Mouse (Mus musculus) limb, embryonic 11.5 days (tissue): ENCODE data around the gene Atg4a-ps. TPM values are rescaled to one million over a fixed set of nuclear protein-coding genes. Genes with fewer than 3 reads are reported as not detected.
"Not testable (repeated sequence)": the region's sequence is repeated elsewhere in the genome, so short reads cannot be mapped to it uniquely, and the experiment has no call there.

Source experiments
- ATAC-seq: fragments of 200-750 bp; cut with Nextera tagmentation; 2 replicates; pipeline ENCODE4 v1.8.0; 2017; ENCODE audit warnings: low read depth; ENCODE audit not compliant: insufficient number of reproducible peaks, low FRiP score, low TSS enrichment
- DNase-seq: peaks from one replicate; pipeline ENCODE4 v3.0.0-alpha.2; 2015; ENCODE audit warnings: low spot score
- H3K27ac ChIP-seq: fragments of 300-500 bp; sonication (generic); replicated peaks from 2 replicates; pipeline ENCODE4 v1.5.1; 2014; ENCODE audit warnings: low read depth, mild to moderate bottlenecking, low read length
- H3K27me3 ChIP-seq: fragments of 300-500 bp; sonication (generic); 2 replicates; pipeline ENCODE4 v1.6.1; 2014; ENCODE audit warnings: mild to moderate bottlenecking, low read length, mixed read lengths; ENCODE audit not compliant: control insufficient read depth, insufficient read depth
- H3K36me3 ChIP-seq: fragments of 300-500 bp; sonication (generic); 2 replicates; pipeline ENCODE4 v1.6.1; 2014; ENCODE audit warnings: mild to moderate bottlenecking, low read length, moderate library complexity, mixed read lengths; ENCODE audit not compliant: control insufficient read depth, insufficient read depth
- H3K4me1 ChIP-seq: fragments of 300-500 bp; sonication (generic); 2 replicates; pipeline ENCODE4 v1.6.1; 2014; ENCODE audit warnings: low read length, mixed read lengths; ENCODE audit not compliant: control insufficient read depth, insufficient read depth
- H3K4me2 ChIP-seq: fragments of 300-500 bp; sonication (generic); 2 replicates; pipeline ENCODE4 v1.6.1; 2014; ENCODE audit warnings: low read depth, mild to moderate bottlenecking, moderate library complexity; ENCODE audit not compliant: severe bottlenecking
- H3K4me3 ChIP-seq: fragments of 300-500 bp; sonication (generic); 2 replicates; pipeline ENCODE4 v1.5.1; 2014; ENCODE audit warnings: low read depth, low read length
- H3K9ac ChIP-seq: fragments of 300-500 bp; sonication (generic); 2 replicates; pipeline ENCODE4 v1.6.1; 2014; ENCODE audit warnings: mild to moderate bottlenecking, low read length
- H3K9me3 ChIP-seq: fragments of 300-500 bp; sonication (generic); 2 replicates; pipeline ENCODE4 v1.6.1; 2016; ENCODE audit warnings: low read length; ENCODE audit not compliant: control insufficient read depth
- WGBS: fragments of 180-500 bp; shearing (Covaris S2); extraction: QIAGEN DNeasy Blood & Tissue Kit; methylation state at CpG from one replicate; pipeline ENCODE4 v1.1.7; 2014; 5-methylcytosine and 5-hydroxymethylcytosine counted together
- polyA plus RNA-seq: library from polyadenylated mRNA; unstranded; fragments of >200 nt; fragmentation: Nextera tagmentation; extraction: Ambion mirVana; gene quantifications from 2 replicates; pipeline ENCODE4 v1.2.1, GENCODE M21; 2014

Gene Atg4a-ps
- 0.08 TPM in 1 of 2 replicates, not detected in the other for polyA plus RNA-seq

DNA sequence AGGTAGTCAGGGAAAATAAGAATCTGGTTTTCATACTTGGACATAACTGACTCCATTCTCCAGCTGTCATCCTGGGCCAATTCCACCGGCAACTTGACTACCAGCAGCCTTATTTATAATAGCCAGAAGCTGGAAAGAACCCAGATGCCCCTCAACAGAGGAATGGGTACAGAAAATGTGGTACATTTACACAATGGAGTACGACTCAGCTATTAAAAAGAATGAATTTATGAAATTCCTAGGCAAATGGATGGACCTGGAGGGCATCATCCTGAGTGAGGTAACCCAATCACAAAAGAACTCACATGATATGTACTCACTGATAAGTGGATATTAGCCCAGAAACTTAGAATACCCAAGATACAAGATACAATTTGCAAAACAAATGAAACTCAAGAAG lies at the start of gene Atg4a-ps:
Atg4a-ps (minus strand) TSS at position 101 of the 400 bp plus-strand sequence.
- 95% methylated on average over 2 of the region's 2 CpGs for WGBS

DNA sequence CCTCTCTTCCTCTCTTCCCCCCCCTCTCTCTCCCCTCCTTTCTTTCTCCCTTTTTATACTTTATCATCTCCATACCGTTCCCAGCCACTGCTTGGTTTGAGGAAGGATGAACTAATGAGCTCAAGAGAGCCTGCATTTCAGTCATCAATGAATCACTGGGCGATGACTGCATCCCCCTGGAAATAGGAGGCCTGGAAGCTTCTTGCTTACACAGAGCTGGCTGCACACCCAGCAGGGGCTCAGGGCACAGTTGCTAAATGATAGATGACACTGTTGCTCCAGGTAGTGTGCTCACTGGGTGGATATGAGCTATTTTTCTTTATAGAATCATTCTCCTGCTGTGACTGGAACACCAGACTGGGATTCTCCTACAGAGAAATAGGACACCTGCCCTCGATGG lies 49.7 kb upstream of the Atg4a-ps start:
- H3K27ac ChIP-seq = no peak overlapping the region
- no peaks in the 10 kb centered on the region for H3K4me1 ChIP-seq
- H3K9me3 ChIP-seq = no peaks in the 10 kb centered on the region
- 65% methylated on average over 3 of the region's 3 CpGs for WGBS
- H3K27me3 ChIP-seq = no peaks in the 10 kb centered on the region
- H3K4me3 ChIP-seq = no peak overlapping the region
- H3K9ac ChIP-seq = no peak overlapping the region
- H3K36me3 ChIP-seq = no peaks in the 10 kb centered on the region
- DNase-seq = no peak
- no peak overlapping the region for H3K4me2 ChIP-seq
- ATAC-seq = no peak

More for the DNA sequence above, at the start of gene Atg4a-ps:
- H3K36me3 ChIP-seq, H3K4me2 ChIP-seq, DNase-seq, ATAC-seq, H3K4me3 ChIP-seq, H3K4me1 ChIP-seq, H3K27ac ChIP-seq, H3K9ac ChIP-seq, H3K9me3 ChIP-seq, H3K27me3 ChIP-seq: not testable (repeated sequence)

- Histone ChIP-seq H3K4me1 (no peaks in the 10 kb centered on the region), H3K27me3 (no peaks in the 10 kb centered on the region), H3K9me3 (no peaks in the 10 kb centered on the region), H3K4me3 (no peak overlapping the region), H3K27ac (no peak overlapping the region), H3K9ac (no peak overlapping the region), H3K4me2 (no peak overlapping the region), H3K36me3 (no peaks in the 10 kb centered on the region)
- DNase-seq (no peak), ATAC-seq (no peak)
- WGBS = 82% methylated on average over 3 of the region's 3 CpGs
Observed at GRCm38 (mm10) chr3:103690506-103690905, 44.6 kb upstream of the Atg4a-ps start.

DNA sequence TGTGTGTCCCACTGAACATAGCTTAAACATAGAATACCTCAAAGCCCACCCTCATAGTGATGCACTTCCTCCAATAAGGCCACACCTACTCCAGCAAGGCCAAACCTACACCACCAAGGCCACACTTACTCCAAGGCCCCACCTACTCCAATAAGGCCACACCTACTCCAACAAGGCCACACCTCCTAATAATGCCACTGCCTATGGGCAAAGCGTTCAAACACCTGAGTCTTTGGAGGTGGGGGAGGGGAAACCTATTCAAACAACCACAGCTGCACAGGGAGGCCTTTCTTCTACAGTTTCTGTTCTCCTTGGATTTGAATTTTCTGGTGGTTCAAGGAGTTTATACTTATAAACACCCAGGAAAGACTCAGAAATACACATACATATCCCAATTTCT lies 43.2 kb upstream of the Atg4a-ps start:
- no peak for DNase-seq
- H3K27me3 ChIP-seq = no peaks in the 10 kb centered on the region
- ATAC-seq = no peak
- no peaks in the 10 kb centered on the region for H3K9me3 ChIP-seq
- H3K36me3 ChIP-seq = no peaks in the 10 kb centered on the region
- no peak overlapping the region for H3K4me2 ChIP-seq
- no peak overlapping the region for H3K27ac ChIP-seq
- H3K4me1 ChIP-seq = no peaks in the 10 kb centered on the region
- WGBS = 86% methylated on average over 1 of the region's 1 CpGs
- no peak overlapping the region for H3K4me3 ChIP-seq
- no peak overlapping the region for H3K9ac ChIP-seq

GRCm38 (mm10) chr3:103683966-103684319 lies 38.1 kb upstream of the Atg4a-ps start:
- H3K27me3 ChIP-seq = no peaks in the 10 kb centered on the region
- no peak for DNase-seq
- WGBS = 28% methylated on average over 5 of the region's 5 CpGs
- no peaks in the 10 kb centered on the region for H3K36me3 ChIP-seq
- no peak overlapping the region for H3K4me3 ChIP-seq
- H3K4me2 ChIP-seq = peak overlapping the region; percentile 27; the same call in 1 of the 2 replicates
- no peak overlapping the region for H3K27ac ChIP-seq
- no peak overlapping the region for H3K9ac ChIP-seq
- H3K9me3 ChIP-seq = no peaks in the 10 kb centered on the region
- peaks cover 8% of the 10 kb centered on the region for H3K4me1 ChIP-seq
- no peak for ATAC-seq

GRCm38 (mm10) chr3:103683234-103683965 lies 37.5 kb upstream of the Atg4a-ps start:
- no peak overlapping the region for H3K27ac ChIP-seq
- peaks cover 8% of the 10 kb centered on the region for H3K4me1 ChIP-seq
- H3K9me3 ChIP-seq = no peaks in the 10 kb centered on the region
- H3K36me3 ChIP-seq = no peaks in the 10 kb centered on the region
- ATAC-seq = no peak
- H3K27me3 ChIP-seq = no peaks in the 10 kb centered on the region
- no peak overlapping the region for H3K4me3 ChIP-seq
- peak; percentile 26 for DNase-seq
- H3K4me2 ChIP-seq = peak overlapping the region; percentile 27; the same call in 1 of the 2 replicates
- no peak overlapping the region for H3K9ac ChIP-seq
- WGBS = 3% methylated on average over 21 of the region's 21 CpGs

GRCm38 (mm10) chr3:103682473-103682872 lies 36.6 kb upstream of the Atg4a-ps start:
- no peak for DNase-seq
- Histone ChIP-seq H3K4me1 (peaks cover 8% of the 10 kb centered on the region), H3K4me2 (no peak overlapping the region), H3K36me3 (no peaks in the 10 kb centered on the region), H3K9me3 (no peaks in the 10 kb centered on the region), H3K27me3 (no peaks in the 10 kb centered on the region), H3K27ac (no peak overlapping the region), H3K4me3 (no peak overlapping the region), H3K9ac (no peak overlapping the region)
- ATAC-seq = no peak
- 41% methylated on average over 4 of the region's 4 CpGs for WGBS

- WGBS = 50% methylated on average over 6 of the region's 6 CpGs
- Histone ChIP-seq H3K4me1 (peaks cover 7% of the 10 kb centered on the region), H3K4me2 (no peak overlapping the region), H3K4me3 (no peak overlapping the region), H3K36me3 (no peaks in the 10 kb centered on the region), H3K9ac (no peak overlapping the region), H3K27me3 (no peaks in the 10 kb centered on the region), H3K27ac (no peak overlapping the region), H3K9me3 (no peaks in the 10 kb centered on the region)
- no peak for ATAC-seq
- DNase-seq = no peak
Observed at GRCm38 (mm10) chr3:103678811-103679210, 32.9 kb upstream of the Atg4a-ps start.

DNA sequence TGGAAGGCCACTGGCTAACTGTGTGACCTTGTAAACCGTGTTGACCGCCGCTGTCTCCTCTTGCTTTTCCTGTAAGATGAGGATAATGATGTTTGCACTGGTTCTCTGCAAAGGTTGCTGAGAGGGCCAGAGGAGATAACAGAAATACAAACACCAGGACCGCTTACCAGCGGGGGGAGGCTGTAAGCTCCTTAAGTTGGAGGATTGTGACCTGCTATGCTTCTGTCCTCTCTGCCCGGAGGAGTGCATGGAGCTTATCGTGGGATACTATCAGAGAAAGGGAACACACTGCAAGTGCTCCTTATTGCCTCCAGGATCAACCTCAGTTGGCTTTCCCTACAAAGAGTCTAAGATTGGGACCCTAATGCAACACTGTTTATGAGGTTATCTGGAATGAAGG lies 26.8 kb upstream of the Atg4a-ps start:
- no peak overlapping the region for H3K27ac ChIP-seq
- no peak for ATAC-seq
- no peak overlapping the region for H3K4me2 ChIP-seq
- no peak overlapping the region for H3K4me3 ChIP-seq
- no peaks in the 10 kb centered on the region for H3K27me3 ChIP-seq
- DNase-seq = no peak
- H3K36me3 ChIP-seq = no peaks in the 10 kb centered on the region
- H3K9ac ChIP-seq = no peak overlapping the region
- no peaks in the 10 kb centered on the region for H3K9me3 ChIP-seq
- 64% methylated on average over 7 of the region's 7 CpGs for WGBS
- H3K4me1 ChIP-seq = no peaks in the 10 kb centered on the region
